Mouse (Mus musculus) kidney, embryonic 14.5 days (tissue): ENCODE data around the gene Klhl21. TPM values are rescaled to one million over a fixed set of nuclear protein-coding genes. Genes with fewer than 3 reads are reported as not detected.
A peak's percentile ranks its signal among the peaks of the same experiment; 100 is the strongest.

Experiments used
- ATAC-seq: fragments of 200-750 bp; cut with Nextera tagmentation; 2 replicates; pipeline ENCODE4 v1.8.0; 2017; ENCODE audit warnings: moderate number of reproducible peaks, mild to moderate bottlenecking, moderate TSS enrichment, moderate library complexity; ENCODE audit not compliant: low FRiP score, low TSS enrichment
- H3K27ac ChIP-seq: fragments of 300-500 bp; sonication (generic); 2 replicates; pipeline ENCODE4 v1.5.1; 2014; ENCODE audit warnings: low read depth, mild to moderate bottlenecking, low read length, moderate library complexity, mixed read lengths
- H3K27me3 ChIP-seq: fragments of 300-500 bp; sonication (generic); 2 replicates; pipeline ENCODE4 v1.6.1; 2014; ENCODE audit warnings: mild to moderate bottlenecking, low read length; ENCODE audit not compliant: control insufficient read depth, insufficient read depth
- H3K36me3 ChIP-seq: fragments of 300-500 bp; sonication (generic); 2 replicates; pipeline ENCODE4 v1.6.1; 2014; ENCODE audit warnings: low read length, mixed read lengths; ENCODE audit not compliant: control insufficient read depth, insufficient read depth
- H3K4me1 ChIP-seq: fragments of 300-500 bp; sonication (generic); 2 replicates; pipeline ENCODE4 v1.6.1; 2014; ENCODE audit warnings: low read length, mixed read lengths; ENCODE audit not compliant: control insufficient read depth, insufficient read depth
- H3K4me2 ChIP-seq: fragments of 300-500 bp; sonication (generic); replicated peaks from 2 replicates; pipeline ENCODE4 v1.6.1; 2014; ENCODE audit warnings: low read depth, mild to moderate bottlenecking, low read length
- H3K4me3 ChIP-seq: fragments of 300-500 bp; sonication (generic); 2 replicates; pipeline ENCODE4 v1.5.1; 2014; ENCODE audit warnings: mild to moderate bottlenecking, low read length
- H3K9ac ChIP-seq: fragments of 300-500 bp; sonication (generic); 2 replicates; pipeline ENCODE4 v1.6.1; 2014; ENCODE audit warnings: low read depth, mild to moderate bottlenecking, low read length, moderate library complexity
- H3K9me3 ChIP-seq: fragments of 300-500 bp; sonication (generic); 2 replicates; pipeline ENCODE4 v1.6.1; 2016; ENCODE audit warnings: low read length; ENCODE audit not compliant: control insufficient read depth
- WGBS: fragments of 180-500 bp; shearing (Covaris S2); extraction: QIAGEN DNeasy Blood & Tissue Kit; methylation state at CpG from one replicate; pipeline ENCODE4 v1.1.7; 2014; 5-methylcytosine and 5-hydroxymethylcytosine counted together
- polyA plus RNA-seq: library from polyadenylated mRNA; unstranded; fragments of >200 nt; fragmentation: Nextera tagmentation; extraction: Ambion mirVana; gene quantifications from 2 replicates; pipeline ENCODE4 v1.2.1, GENCODE M21; 2014

The Klhl21 gene
- polyA plus RNA-seq, 1 experiment from 2014 or later: 7.4 TPM

GRCm38 (mm10) chr4:151992091-151992490 lies 16.5 kb upstream of the Klhl21 start:
- Histone ChIP-seq H3K9ac (no peak overlapping the region), H3K4me1 (peaks cover 24% of the 10 kb centered on the region), H3K4me3 (no peak overlapping the region), H3K36me3 (peaks cover 40% of the 10 kb centered on the region), H3K27ac (no peak overlapping the region), H3K4me2 (no peak overlapping the region), H3K9me3 (no peaks in the 10 kb centered on the region), H3K27me3 (no peaks in the 10 kb centered on the region)
- WGBS: 91% methylated on average over 9 of the region's 9 CpGs
- no peak for ATAC-seq

DNA sequence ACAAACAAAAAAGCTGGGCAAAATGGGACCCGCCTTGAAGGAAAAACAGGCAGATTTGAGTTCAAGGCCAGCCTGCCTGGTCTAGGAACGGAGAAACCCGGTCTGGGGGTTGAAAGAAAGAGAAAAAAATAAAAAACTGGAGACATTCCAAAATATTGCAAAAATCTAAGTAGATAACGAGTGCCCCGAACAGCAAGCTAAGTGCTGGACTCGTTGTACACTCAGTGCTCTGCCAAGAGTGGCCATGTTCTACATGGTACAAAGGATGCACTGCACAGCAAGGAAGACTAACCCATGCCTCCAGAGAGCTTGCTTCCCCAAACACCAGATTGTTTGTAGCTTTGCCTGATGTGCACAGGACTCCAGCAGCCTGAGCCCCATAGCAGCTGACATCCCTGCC lies 15.6 kb upstream of the Klhl21 start:
- H3K4me3 ChIP-seq: peak overlapping the region; percentile 99; the same call in 1 of the 2 replicates
- H3K4me2 ChIP-seq: peak overlapping the region; percentile 87; the same call in 1 of the 2 replicates

DNA sequence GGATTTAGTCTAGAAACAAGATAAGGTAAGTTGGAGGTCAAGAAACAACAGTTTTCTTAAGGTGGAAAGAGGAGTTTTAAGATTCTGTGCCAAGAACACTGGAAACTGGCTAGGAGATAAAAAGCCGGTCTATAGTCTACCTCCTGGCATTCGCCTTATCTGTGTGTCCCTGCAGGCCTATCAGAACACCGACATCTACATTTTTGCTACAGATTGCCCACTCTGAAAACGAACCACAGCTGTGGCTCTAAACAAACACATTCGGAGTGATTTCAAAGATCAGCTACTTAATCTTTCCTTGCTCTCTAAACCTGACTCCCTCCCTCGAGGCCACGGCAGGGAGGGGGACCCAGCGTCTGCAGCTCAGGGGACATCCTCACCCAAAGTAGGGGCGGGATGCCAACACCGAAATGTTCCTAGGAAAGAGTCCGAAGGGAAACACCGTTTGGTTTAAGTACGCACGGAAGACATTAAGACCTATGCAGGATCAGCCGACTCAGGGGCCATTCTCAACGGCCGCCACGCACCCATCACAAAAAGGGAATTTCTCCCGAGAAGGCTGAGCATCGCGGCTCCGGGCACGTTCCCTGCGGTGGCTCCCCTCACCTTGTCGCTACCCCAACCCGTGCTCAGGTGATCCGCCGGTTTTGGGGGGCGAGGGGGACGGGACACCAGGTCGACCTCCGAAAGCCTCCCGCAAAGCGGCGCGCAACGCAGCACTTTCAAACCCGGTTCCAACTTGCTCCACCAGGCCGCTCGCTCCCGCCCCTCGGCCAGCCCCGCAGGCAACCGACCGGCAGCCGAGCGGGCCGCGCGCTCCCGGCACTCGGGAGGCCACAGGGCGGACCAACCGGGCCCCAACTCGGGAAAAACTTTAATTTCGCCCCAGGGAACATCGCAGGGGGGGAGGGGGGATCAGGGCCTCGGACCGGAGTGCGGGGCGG lies 14.1 kb upstream of the Klhl21 start:
- H3K9me3 ChIP-seq: no peaks in the 10 kb centered on the region
- H3K36me3 ChIP-seq: peaks cover 36% of the 10 kb centered on the region
- WGBS: 2% methylated on average over 54 of the region's 61 CpGs
- ATAC-seq: no peak
- H3K4me2 ChIP-seq: peak overlapping the region; percentile 87
- peaks cover 18% of the 10 kb centered on the region for H3K4me1 ChIP-seq
- peak overlapping the region; percentile 99 for H3K4me3 ChIP-seq
- H3K27me3 ChIP-seq: no peaks in the 10 kb centered on the region
- H3K27ac ChIP-seq: peak overlapping the region; percentile 93
- H3K9ac ChIP-seq: peak overlapping the region; percentile 96

More for the DNA sequence above, 15.6 kb upstream of the Klhl21 start:
- 0 out of 2 replicates have a peak overlapping the region, but pooled peaks have one; percentile 31 for H3K9ac ChIP-seq
- H3K4me1 ChIP-seq: peaks cover 26% of the 10 kb centered on the region
- no peaks in the 10 kb centered on the region for H3K27me3 ChIP-seq
- 90% methylated on average over 6 of the region's 6 CpGs for WGBS
- H3K9me3 ChIP-seq: no peaks in the 10 kb centered on the region
- ATAC-seq: no peak
- H3K36me3 ChIP-seq: peaks cover 40% of the 10 kb centered on the region
- no peak overlapping the region for H3K27ac ChIP-seq

GRCm38 (mm10) chr4:151995371-151996172 lies 13.0 kb upstream of the Klhl21 start:
- Histone ChIP-seq H3K36me3 (peaks cover 27% of the 10 kb centered on the region), H3K9me3 (no peaks in the 10 kb centered on the region), H3K27ac (peak overlapping the region; percentile 93), H3K9ac (peak overlapping the region; percentile 96), H3K27me3 (no peaks in the 10 kb centered on the region), H3K4me1 (peaks cover 18% of the 10 kb centered on the region), H3K4me2 (peak overlapping the region; percentile 87), H3K4me3 (peak overlapping the region; percentile 99)
- under 1% methylated on average over 85 of the region's 111 CpGs for WGBS
- peak; percentile 56; the same call in 1 of the 2 replicates for ATAC-seq

DNA sequence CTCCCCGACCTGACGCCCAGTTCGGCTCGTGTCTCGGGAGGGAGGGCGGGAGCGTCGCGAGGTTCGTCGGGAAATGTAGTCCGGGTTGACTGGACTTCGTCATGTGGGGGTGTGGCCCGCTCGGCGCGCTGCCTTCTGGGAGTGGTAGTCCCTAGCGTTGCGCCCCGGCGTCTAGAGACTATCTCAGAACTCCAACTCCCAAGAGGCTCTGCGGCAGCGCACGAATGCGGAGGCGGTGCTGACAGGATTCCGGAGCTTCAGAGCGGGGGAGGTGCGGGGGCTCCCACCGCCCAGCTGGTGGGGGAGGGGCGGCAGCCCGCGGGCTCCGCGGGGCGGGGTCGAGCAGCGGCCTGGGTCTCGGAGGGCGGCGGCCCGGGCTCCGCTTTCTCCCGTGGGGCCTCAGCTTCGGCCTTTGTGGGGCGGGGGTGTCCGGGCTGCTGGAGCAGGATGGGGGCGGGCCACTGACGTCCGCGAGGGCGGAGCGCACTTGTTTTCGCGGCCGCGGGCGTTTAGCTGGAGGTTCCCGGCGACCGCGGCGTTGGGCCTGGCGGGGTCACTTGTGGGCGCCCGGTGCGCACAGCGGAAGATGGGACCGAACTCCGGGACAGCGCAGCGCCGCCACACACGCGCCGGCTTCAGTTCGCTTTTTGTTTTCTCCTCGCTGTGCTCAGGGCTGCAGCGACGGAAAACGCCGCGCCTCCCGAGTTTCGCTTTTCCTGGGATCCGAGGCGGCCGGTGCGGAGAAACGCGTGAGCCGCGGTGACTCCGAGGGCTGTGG lies 12.2 kb upstream of the Klhl21 start, which contains the start of gene Phf13:
TSS of gene Phf13 (minus strand) at position 86 of the 778 bp plus-strand sequence.
- H3K27ac ChIP-seq: peak within 1 kb of the TSS; percentile 93
- peak within 1 kb of the TSS; percentile 87 for H3K4me2 ChIP-seq
- WGBS: under 1% methylated on average over 92 of the region's 94 CpGs
- peak within 1 kb of the TSS; percentile 99 for H3K4me3 ChIP-seq
- H3K9me3 ChIP-seq: no peaks in the 10 kb centered on the region
- peak within 1 kb of the TSS; percentile 96 for H3K9ac ChIP-seq
- no peaks in the 10 kb centered on the region for H3K27me3 ChIP-seq
- H3K4me1 ChIP-seq: peaks cover 21% of the 10 kb centered on the region
- peak; percentile 96 for ATAC-seq
- peaks cover 19% of the 10 kb centered on the region for H3K36me3 ChIP-seq

DNA sequence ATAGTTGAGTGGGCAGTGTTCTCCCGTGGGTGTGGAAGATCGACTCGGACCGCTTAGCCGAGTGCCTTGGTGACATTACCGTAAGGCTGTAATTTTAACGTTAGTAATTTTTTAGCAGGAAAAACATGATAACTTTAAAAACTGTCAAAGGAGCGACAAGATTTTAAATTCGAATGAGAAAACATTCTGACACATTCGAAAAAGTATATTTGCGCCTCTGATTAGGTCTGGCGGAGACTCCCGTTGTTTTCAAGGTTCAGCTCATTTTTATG lies 11.7 kb upstream of the Klhl21 start:
- WGBS: 3% methylated on average over 13 of the region's 13 CpGs
- peak overlapping the region; percentile 82 for H3K27ac ChIP-seq
- no peaks in the 10 kb centered on the region for H3K27me3 ChIP-seq
- no peaks in the 10 kb centered on the region for H3K9me3 ChIP-seq
- H3K4me3 ChIP-seq: peak overlapping the region; percentile 99
- peak overlapping the region; percentile 96 for H3K9ac ChIP-seq
- peak overlapping the region; percentile 70 for H3K4me2 ChIP-seq
- H3K36me3 ChIP-seq: peaks cover 14% of the 10 kb centered on the region
- H3K4me1 ChIP-seq: peaks cover 21% of the 10 kb centered on the region
- ATAC-seq: no peak

DNA sequence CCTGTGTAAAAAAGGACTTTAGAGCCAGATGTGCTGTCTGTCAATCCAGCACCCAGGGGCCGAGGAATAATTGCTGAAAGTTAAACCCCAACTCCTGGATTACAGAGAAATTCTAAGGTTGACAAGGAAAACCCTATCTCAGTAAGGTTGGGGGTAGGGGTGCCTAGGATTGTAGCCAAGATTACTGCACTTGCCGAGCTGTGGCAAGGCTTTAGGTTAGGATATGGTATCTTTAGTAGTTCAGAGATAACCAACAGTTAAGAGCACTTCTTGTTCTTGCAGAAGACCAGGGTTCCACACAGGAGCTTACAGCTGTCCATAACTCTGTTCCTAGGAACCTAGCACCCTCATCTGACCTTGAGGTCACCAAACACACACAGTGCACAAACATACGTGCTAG lies 10.9 kb upstream of the Klhl21 start:
- H3K27ac ChIP-seq: no peak overlapping the region
- ATAC-seq: no peak
- H3K4me2 ChIP-seq: peak overlapping the region; percentile 70; the same call in 1 of the 2 replicates
- peak overlapping the region; percentile 99; the same call in 1 of the 2 replicates for H3K4me3 ChIP-seq
- H3K9ac ChIP-seq: peak overlapping the region; percentile 96; the same call in 1 of the 2 replicates
- WGBS: 68% methylated on average over 3 of the region's 3 CpGs
- peaks cover 6% of the 10 kb centered on the region; the same call in 1 of the 2 replicates for H3K36me3 ChIP-seq
- peaks cover 21% of the 10 kb centered on the region for H3K4me1 ChIP-seq
- H3K27me3 ChIP-seq: no peaks in the 10 kb centered on the region
- no peaks in the 10 kb centered on the region for H3K9me3 ChIP-seq

- H3K4me2 ChIP-seq: no peak overlapping the region
- no peaks in the 10 kb centered on the region for H3K27me3 ChIP-seq
- H3K36me3 ChIP-seq: no peaks in the 10 kb centered on the region
- H3K4me3 ChIP-seq: no peak overlapping the region
- no peaks in the 10 kb centered on the region for H3K9me3 ChIP-seq
- no peak for ATAC-seq
- H3K27ac ChIP-seq: no peak overlapping the region
- 55% methylated on average over 3 of the region's 3 CpGs for WGBS
- H3K4me1 ChIP-seq: peaks cover 11% of the 10 kb centered on the region; the same call in 1 of the 2 replicates
- no peak overlapping the region for H3K9ac ChIP-seq
Measured at GRCm38 (mm10) chr4:151999481-151999880, 9.1 kb upstream of the Klhl21 start.
